8 mouse cellular contexts compared by ENCODE assay signal in the genomic region with DNA sequence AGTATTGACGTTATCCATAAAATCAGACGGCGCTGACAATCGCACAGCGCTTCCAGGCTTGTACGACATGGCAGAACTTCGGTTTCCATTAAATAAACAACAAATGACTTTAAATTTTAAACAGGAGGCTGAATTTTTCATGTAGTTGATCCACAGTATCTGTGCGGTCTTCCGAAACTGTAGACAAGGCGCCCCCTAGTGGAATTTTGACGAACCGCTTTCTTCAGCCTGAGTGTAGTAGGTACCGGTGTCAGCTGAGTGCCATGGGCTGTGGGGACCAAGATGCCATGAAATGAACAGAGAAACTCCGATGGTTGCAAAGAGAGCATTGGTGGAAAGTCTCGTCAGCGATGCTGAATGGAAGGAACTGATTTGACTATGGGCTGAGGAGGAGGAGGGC. TPM values are rescaled to one million over a fixed set of nuclear protein-coding genes. Genes with fewer than 3 reads are reported as not detected.
DNase-seq lines count a peak whose midpoint lies in the region; ATAC-seq and TF ChIP-seq lines count a peak whose summit lies in the region.
"Had no signal": no experiment of that assay in that cellular context is flagged by ENCODE, and none has a peak within 500 bp of the region (broad histone marks: within the 10 kb centered on the region; RNA-seq: fewer than 3 reads in every experiment).

No protein-coding gene starts in this region.

- H3K4me1 ChIP-seq in intestine, embryonic 14.5 days (replicated peaks; ENCODE audit: control insufficient read depth, insufficient read depth, low read length) = no peaks in the 10 kb centered on the region
- no peaks in the 10 kb centered on the region for H3K4me1 ChIP-seq in intestine, embryonic 15.5 days (replicated peaks)
- H3K4me1 ChIP-seq in MEL (ENCODE audit: control insufficient read depth in 1 of 2, insufficient read depth in 2 of 2, low read length in 2 of 2) = no peaks in the 10 kb centered on the region
- H3K4me1 ChIP-seq in kidney, postnatal 0 days (replicated peaks; ENCODE audit: insufficient read depth, low read length) = no peaks in the 10 kb centered on the region
- no peaks in the 10 kb centered on the region for H3K4me1 ChIP-seq in liver, embryonic 13.5 days (replicated peaks)
- H3K4me1 ChIP-seq: midbrain, embryonic 12.5 days had no signal

- no peaks in the 10 kb centered on the region for H3K36me3 ChIP-seq in intestine, embryonic 14.5 days (ENCODE audit: control insufficient read depth, insufficient read depth, low read length)
- no peaks in the 10 kb centered on the region for H3K36me3 ChIP-seq in intestine, embryonic 15.5 days
- no peaks in the 10 kb centered on the region for H3K36me3 ChIP-seq in MEL (ENCODE audit: control insufficient read depth in 1 of 2, insufficient read depth in 2 of 2, low read length in 2 of 2)
- H3K36me3 ChIP-seq in kidney, postnatal 0 days (ENCODE audit: insufficient read depth, low read length) = no peaks in the 10 kb centered on the region
- H3K36me3 ChIP-seq in liver, embryonic 13.5 days = no peaks in the 10 kb centered on the region
- H3K36me3 ChIP-seq: midbrain, embryonic 12.5 days had no signal

- no peak for ATAC-seq in intestine, embryonic 14.5 days (replicated peaks; ENCODE audit: low FRiP score, low TSS enrichment, low read depth)
- ATAC-seq in intestine, embryonic 15.5 days = no peak
- ATAC-seq in kidney, postnatal 0 days (replicated peaks; ENCODE audit: low FRiP score, low read depth) = no peak
- no peak for ATAC-seq in liver, embryonic 13.5 days (ENCODE audit: low read depth)

- H3K27ac ChIP-seq in intestine, embryonic 14.5 days (ENCODE audit: low read depth) = no peak overlapping the region
- H3K27ac ChIP-seq in intestine, embryonic 15.5 days = no peak overlapping the region
- H3K27ac ChIP-seq in MEL (ENCODE audit: control insufficient read depth, low read depth, low read length) = no peak overlapping the region
- no peak overlapping the region for H3K27ac ChIP-seq in kidney, postnatal 0 days
- H3K27ac ChIP-seq in liver, embryonic 13.5 days = no peak overlapping the region
- H3K27ac ChIP-seq: midbrain, embryonic 12.5 days had no signal

- H3K79me2 ChIP-seq in MEL (ENCODE audit: control insufficient read depth, insufficient read depth, low read length, poor library complexity) = no peaks in the 10 kb centered on the region

- no peaks in the 10 kb centered on the region for H3K9me3 ChIP-seq in intestine, embryonic 14.5 days (ENCODE audit: control insufficient read depth, low read length)
- no peaks in the 10 kb centered on the region for H3K9me3 ChIP-seq in intestine, embryonic 15.5 days
- no peaks in the 10 kb centered on the region for H3K9me3 ChIP-seq in MEL (replicated peaks; ENCODE audit: insufficient read depth, low read length)
- no peaks in the 10 kb centered on the region for H3K9me3 ChIP-seq in kidney, postnatal 0 days (replicated peaks; ENCODE audit: low read length)
- no peaks in the 10 kb centered on the region for H3K9me3 ChIP-seq in liver, embryonic 13.5 days (replicated peaks)
- H3K9me3 ChIP-seq: midbrain, embryonic 12.5 days had no signal

- no peak for TF ChIP-seq EP300 in MEL (IDR thresholded peaks at IDR 0.05; ENCODE audit: low read depth in 1 of 2, low read length in 2 of 2)

- H3K27me3 ChIP-seq in intestine, embryonic 14.5 days (replicated peaks; ENCODE audit: control insufficient read depth, insufficient read depth, low read length) = 0 out of 2 replicates have a peak, but pooled peaks cover 2% of the 10 kb centered on the region
- no peaks in the 10 kb centered on the region for H3K27me3 ChIP-seq in intestine, embryonic 15.5 days (replicated peaks)
- no peaks in the 10 kb centered on the region; a peak in 1 of 4 replicates for H3K27me3 ChIP-seq in MEL (ENCODE audit: control insufficient read depth in 1 of 2, insufficient read depth in 2 of 2, low read length in 2 of 2)
- H3K27me3 ChIP-seq in kidney, postnatal 0 days (ENCODE audit: insufficient read depth, low read length) = no peaks in the 10 kb centered on the region
- H3K27me3 ChIP-seq in liver, embryonic 13.5 days = peaks cover 11% of the 10 kb centered on the region; the same call in 1 of the 2 replicates

- no peak for TF ChIP-seq POLR2A in MEL (IDR thresholded peaks at IDR 0.05; ENCODE audit: control insufficient read depth in 1 of 2, insufficient read depth in 1 of 2, low read depth in 1 of 2, low read length in 2 of 2, poor library complexity in 1 of 2)

- no peak overlapping the region for H3K9ac ChIP-seq in intestine, embryonic 14.5 days (ENCODE audit: low read length)
- no peak overlapping the region for H3K9ac ChIP-seq in intestine, embryonic 15.5 days
- H3K9ac ChIP-seq in MEL (ENCODE audit: control insufficient read depth, low read depth, low read length, poor library complexity, severe bottlenecking) = no peak overlapping the region
- no peak overlapping the region for H3K9ac ChIP-seq in kidney, postnatal 0 days (ENCODE audit: low read depth, low read length)
- H3K9ac ChIP-seq in liver, embryonic 13.5 days = no peak overlapping the region
- H3K9ac ChIP-seq: midbrain, embryonic 12.5 days had no signal

- peak; percentile 65 to 75 (median 72) for TF ChIP-seq CTCF in MEL (IDR thresholded peaks at IDR 0.05 in 2 of 3, conservative IDR thresholded peaks at IDR 0.05 in 1 of 3; ENCODE audit: control insufficient read depth in 1 of 3, insufficient read depth in 1 of 3, low read depth in 2 of 3, low read length in 3 of 3, poor library complexity in 1 of 3, severe bottlenecking in 1 of 3)
- peak; percentile 68 for TF ChIP-seq CTCF in kidney, postnatal 0 days (IDR thresholded peaks at IDR 0.05; ENCODE audit: low read depth)

- H3K4me3 ChIP-seq in intestine, embryonic 14.5 days (ENCODE audit: low read depth, low read length) = no peak overlapping the region
- no peak overlapping the region for H3K4me3 ChIP-seq in intestine, embryonic 15.5 days (replicated peaks)
- H3K4me3 ChIP-seq in MEL (ENCODE audit: control insufficient read depth in 1 of 2, insufficient read depth in 1 of 2, low read depth in 2 of 2, low read length in 2 of 2) = no peak overlapping the region
- H3K4me3 ChIP-seq in kidney, postnatal 0 days (replicated peaks; ENCODE audit: low read depth, low read length) = no peak overlapping the region
- H3K4me3 ChIP-seq in liver, embryonic 13.5 days (replicated peaks) = no peak overlapping the region
- H3K4me3 ChIP-seq: midbrain, embryonic 12.5 days had no signal

- DNase-seq in intestine, embryonic 14.5 days (ENCODE audit: low spot score) = peak; percentile 68
- peak; percentile 70 for DNase-seq in MEL (ENCODE audit: low read depth, low spot score)
- peak; percentile 37 for DNase-seq in c-Kit-positive CD71-positive TER-119-negative erythroid progenitor cells, embryonic 14.5 days (ENCODE audit: low read depth)
- DNase-seq in kidney, postnatal 0 days (ENCODE audit: low spot score) = peak; percentile 51
- peak; percentile 17 for DNase-seq in liver, embryonic 13.5 days
- DNase-seq in right cerebral cortex, postnatal 36 days (ENCODE audit: low spot score in 2 of 2) = peak; percentile 8 to 41

- WGBS in intestine, embryonic 14.5 days = 60% methylated on average over 16 of the region's 16 CpGs
- WGBS in intestine, embryonic 15.5 days = 63% methylated on average over 16 of the region's 16 CpGs
- WGBS in kidney, postnatal 0 days = 69% methylated on average over 16 of the region's 16 CpGs
- 55% methylated on average over 16 of the region's 16 CpGs for WGBS in liver, embryonic 13.5 days (ENCODE audit: insufficient replicate concordance)

- H3K4me2 ChIP-seq in intestine, embryonic 14.5 days (ENCODE audit: low read length) = no peak overlapping the region
- H3K4me2 ChIP-seq in intestine, embryonic 15.5 days (replicated peaks) = no peak overlapping the region
- no peak overlapping the region for H3K4me2 ChIP-seq in kidney, postnatal 0 days (ENCODE audit: low read length)
- no peak overlapping the region for H3K4me2 ChIP-seq in liver, embryonic 13.5 days
- H3K4me2 ChIP-seq: midbrain, embryonic 12.5 days had no signal

- peak; percentile 64 for TF ChIP-seq RAD21 in MEL (IDR thresholded peaks at IDR 0.05; ENCODE audit: low read depth, low read length)

TF ChIP-seq in MEL, 35 proteins besides CTCF, POLR2A, EP300 and RAD21:
- TF ChIP-seq ZC3H11A (IDR thresholded peaks at IDR 0.05; ENCODE audit: low read depth, low read length) (peak; percentile 40; the same call in 1 of the 2 replicates), SMC3 (IDR thresholded peaks at IDR 0.05; ENCODE audit: low read depth, low read length) (peak; percentile 44), JUND (IDR thresholded peaks at IDR 0.05; ENCODE audit: low read depth, low read length) (no peak)
TF ChIP-seq in MEL: peak in this region for 2.

RNA-seq across cellular contexts. Expression of gene Helb, which starts 17.8 kb away (rescaled TPM):
- polyA plus RNA-seq in intestine, embryonic 14.5 days (2014; fragmentation: Nextera tagmentation; extraction: Ambion mirVana) = 4.1 and 4.8 TPM in 2 replicates
- 4.4 and 5.4 TPM in 2 replicates for polyA plus RNA-seq in intestine, embryonic 15.5 days (2015; fragmentation: Nextera tagmentation; extraction: Ambion mirVana)
- 10.2 and 12.8 TPM in 2 replicates for total RNA-seq in MEL (2012; rRNA removed)
- 10 to 100 TPM; 18.5 to 78.3 TPM for polyA plus RNA-seq in MEL (2012; ENCODE audit: insufficient read depth in 1 of 2, insufficient read length in 2 of 2, low read depth in 1 of 2, low replicate concordance in 2 of 2, missing spikeins in 1 of 2)
- polyA plus RNA-seq in kidney, postnatal 0 days (2015; fragmentation: Nextera tagmentation; extraction: Ambion mirVana) = 3.8 and 4.2 TPM in 2 replicates
- polyA plus RNA-seq in liver, embryonic 13.5 days (2015; fragmentation: Nextera tagmentation; extraction: Ambion mirVana) = 8.8 and 11.1 TPM in 2 replicates

Comparison
In these comparisons a context has a peak if more than half of its experiments do, and no peak if none do; other contexts are left out.
1. DNase-seq: peak in every context shown above with its lines; median percentile 70 in MEL; 68 in intestine, embryonic 14.5 days; 51 in kidney, postnatal 0 days; 37 in c-Kit-positive CD71-positive TER-119-negative erythroid progenitor cells, embryonic 14.5 days; 24 in right cerebral cortex, postnatal 36 days; 17 in liver, embryonic 13.5 days.